ENCODE assay signal across 21 mouse cellular contexts in the genomic region with DNA sequence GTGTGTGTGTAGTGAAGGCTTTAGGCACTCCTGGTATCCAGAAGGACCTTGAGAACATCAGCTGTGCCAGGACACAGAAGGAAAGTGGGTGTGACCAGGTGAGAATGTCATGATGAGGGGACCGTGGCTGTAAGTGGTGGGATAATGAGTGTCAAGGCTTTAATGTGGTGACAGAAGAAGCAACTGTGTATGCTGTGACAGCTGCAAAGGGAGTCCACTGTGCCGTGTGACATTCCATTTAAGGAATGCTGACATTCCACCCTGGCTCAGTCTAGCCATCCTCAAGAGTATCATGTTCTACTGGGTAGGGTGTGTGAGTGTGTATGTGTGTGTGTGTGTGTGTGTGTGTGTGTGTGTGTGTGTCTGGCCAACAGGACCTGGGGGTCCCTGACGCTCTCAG.
A peak's percentile ranks its signal among the peaks of the same experiment; 100 is the strongest.
DNase-seq lines count a peak whose midpoint lies in the region; ATAC-seq lines count a peak whose summit lies in the region.
"Had no signal": no experiment of that assay in that cellular context is flagged by ENCODE, and none has a peak within 500 bp of the region (broad histone marks: within the 10 kb centered on the region; RNA-seq: fewer than 3 reads in every experiment).

No protein-coding gene starts in this region.

- H3K27ac ChIP-seq in limb, embryonic 11.5 days (replicated peaks; ENCODE audit: low read depth, low read length): no peak overlapping the region
- H3K27ac ChIP-seq in limb, embryonic 10.5 days: no peak overlapping the region
- 0 out of 2 replicates have a peak overlapping the region, but pooled peaks have one; percentile 18 for H3K27ac ChIP-seq in neural tube, embryonic 15.5 days (replicated peaks)
- no peak overlapping the region for H3K27ac ChIP-seq in hindbrain, embryonic 14.5 days
- H3K27ac ChIP-seq: forebrain, embryonic 12.5 days; liver, embryonic 15.5 days had no signal

- ATAC-seq in limb, embryonic 11.5 days (ENCODE audit: insufficient number of reproducible peaks, low FRiP score, low TSS enrichment, low read depth): peak; percentile 69; the same call in 1 of the 2 replicates
- no peak for ATAC-seq in neural tube, embryonic 15.5 days (ENCODE audit: low FRiP score)
- no peak for ATAC-seq in hindbrain, embryonic 14.5 days (ENCODE audit: low FRiP score)
- ATAC-seq: CD4-positive, CD25-positive, alpha-beta regulatory T cell, adult 4 months; hindbrain, embryonic 16.5 days; intestine, postnatal 0 days had no signal

- no peaks in the 10 kb centered on the region for H3K9me3 ChIP-seq in limb, embryonic 11.5 days (ENCODE audit: control insufficient read depth, low read length)
- no peaks in the 10 kb centered on the region for H3K9me3 ChIP-seq in limb, embryonic 10.5 days (replicated peaks)
- H3K9me3 ChIP-seq in neural tube, embryonic 15.5 days (replicated peaks): no peaks in the 10 kb centered on the region
- no peaks in the 10 kb centered on the region for H3K9me3 ChIP-seq in hindbrain, embryonic 14.5 days (ENCODE audit: control insufficient read depth, low read length)
- H3K9me3 ChIP-seq: forebrain, embryonic 12.5 days; heart, embryonic 12.5 days; liver, embryonic 15.5 days had no signal

- no peaks in the 10 kb centered on the region for H3K27me3 ChIP-seq in limb, embryonic 11.5 days (ENCODE audit: control insufficient read depth, insufficient read depth, low read length)
- no peaks in the 10 kb centered on the region for H3K27me3 ChIP-seq in limb, embryonic 10.5 days (ENCODE audit: low read depth, poor library complexity, severe bottlenecking)
- no peaks in the 10 kb centered on the region for H3K27me3 ChIP-seq in neural tube, embryonic 15.5 days (replicated peaks)
- no peaks in the 10 kb centered on the region for H3K27me3 ChIP-seq in hindbrain, embryonic 14.5 days (ENCODE audit: control insufficient read depth, insufficient read depth, low read length)
- H3K27me3 ChIP-seq: forebrain, embryonic 12.5 days; heart, embryonic 12.5 days; liver, embryonic 15.5 days had no signal

- no peak overlapping the region for H3K4me3 ChIP-seq in limb, embryonic 11.5 days (ENCODE audit: low read depth, low read length)
- H3K4me3 ChIP-seq in limb, embryonic 10.5 days: no peak overlapping the region
- no peak overlapping the region for H3K4me3 ChIP-seq in neural tube, embryonic 15.5 days (replicated peaks)
- H3K4me3 ChIP-seq in hindbrain, embryonic 14.5 days (replicated peaks; ENCODE audit: low read length): no peak overlapping the region
- H3K4me3 ChIP-seq: forebrain, embryonic 12.5 days; heart, embryonic 12.5 days; liver, embryonic 15.5 days had no signal

- WGBS in limb, embryonic 11.5 days: 65% methylated on average over 3 of the region's 3 CpGs
- WGBS in limb, embryonic 10.5 days: 60% methylated on average over 2 of the region's 3 CpGs
- WGBS in neural tube, embryonic 15.5 days: 70% methylated on average over 2 of the region's 3 CpGs
- 63% methylated on average over 3 of the region's 3 CpGs for WGBS in hindbrain, embryonic 14.5 days

- H3K4me1 ChIP-seq in limb, embryonic 11.5 days (ENCODE audit: control insufficient read depth, insufficient read depth, low read length): no peaks in the 10 kb centered on the region
- H3K4me1 ChIP-seq in limb, embryonic 10.5 days: no peaks in the 10 kb centered on the region; the same call in 1 of the 2 replicates
- H3K4me1 ChIP-seq in neural tube, embryonic 15.5 days: peaks cover 13% of the 10 kb centered on the region
- H3K4me1 ChIP-seq in hindbrain, embryonic 14.5 days (replicated peaks; ENCODE audit: control insufficient read depth, insufficient read depth, low read length): 0 out of 2 replicates have a peak, but pooled peaks cover 2% of the 10 kb centered on the region
- H3K4me1 ChIP-seq: liver, embryonic 15.5 days had no signal

- DNase-seq in embryo, embryonic 10 days (ENCODE audit: low spot score): peak; percentile 41
- DNase-seq in embryo, embryonic 11 days: no peak
- DNase-seq in limb, embryonic 11.5 days (ENCODE audit: low spot score): no peak
- no peak for DNase-seq in limb, embryonic 10.5 days (ENCODE audit: low spot score)
- DNase-seq in neural tube, embryonic 10.5 days (ENCODE audit: extremely low spot score, low spot score): no peak
- no peak for DNase-seq in hindbrain, embryonic 14.5 days (ENCODE audit: low spot score)
- no peak for DNase-seq in gastrocnemius, adult 8-10 months (ENCODE audit: low spot score in 2 of 2)
- DNase-seq: adrenal gland, adult 8-10 months; cerebellum, adult 11 months; cerebellum, postnatal 14 days; heart, postnatal 36 days; layer of hippocampus, postnatal 36 days; thymus, postnatal 4 days had no signal

- no peak overlapping the region for H3K9ac ChIP-seq in limb, embryonic 11.5 days (ENCODE audit: low read length)
- no peak overlapping the region for H3K9ac ChIP-seq in neural tube, embryonic 15.5 days (replicated peaks)
- H3K9ac ChIP-seq in hindbrain, embryonic 14.5 days: no peak overlapping the region
- H3K9ac ChIP-seq: forebrain, embryonic 12.5 days; heart, embryonic 12.5 days; liver, embryonic 15.5 days had no signal

- H3K4me2 ChIP-seq in limb, embryonic 11.5 days (ENCODE audit: low read depth, severe bottlenecking): no peak overlapping the region
- no peak overlapping the region for H3K4me2 ChIP-seq in neural tube, embryonic 15.5 days
- H3K4me2 ChIP-seq in hindbrain, embryonic 14.5 days (replicated peaks): no peak overlapping the region
- H3K4me2 ChIP-seq: forebrain, embryonic 12.5 days; heart, embryonic 12.5 days; liver, embryonic 15.5 days had no signal

- no peaks in the 10 kb centered on the region for H3K36me3 ChIP-seq in limb, embryonic 11.5 days (ENCODE audit: control insufficient read depth, insufficient read depth, low read length)
- no peaks in the 10 kb centered on the region for H3K36me3 ChIP-seq in limb, embryonic 10.5 days
- no peaks in the 10 kb centered on the region for H3K36me3 ChIP-seq in neural tube, embryonic 15.5 days
- no peaks in the 10 kb centered on the region for H3K36me3 ChIP-seq in hindbrain, embryonic 14.5 days (replicated peaks; ENCODE audit: control insufficient read depth, insufficient read depth)
- H3K36me3 ChIP-seq: forebrain, embryonic 12.5 days; G1E; heart, embryonic 12.5 days; liver, embryonic 15.5 days had no signal
